Mouse (Mus musculus) kidney, postnatal 0 days (tissue): Measurements from ENCODE around the gene Cxcl3. TPM values are rescaled to one million over a fixed set of nuclear protein-coding genes. Genes with fewer than 3 reads are reported as not detected.

ENCODE experiments used
- ATAC-seq: fragments of 200-750 bp; cut with Nextera tagmentation; replicated peaks from 2 replicates; pipeline ENCODE4 v1.8.0; 2017; ENCODE audit warnings: low read depth, moderate number of reproducible peaks, moderate TSS enrichment, moderate library complexity; ENCODE audit not compliant: low FRiP score
- DNase-seq: peaks from one replicate; pipeline ENCODE4 v3.0.0-alpha.2; 2016; ENCODE audit warnings: low spot score
- H3K27ac ChIP-seq: fragments of 300-500 bp; sonication (generic); 2 replicates; pipeline ENCODE4 v1.5.1; 2014; ENCODE audit warnings: mild to moderate bottlenecking
- H3K27me3 ChIP-seq: fragments of 300-500 bp; sonication (generic); 2 replicates; pipeline ENCODE4 v1.6.1; 2014; ENCODE audit warnings: low read length, mixed read lengths; ENCODE audit not compliant: insufficient read depth
- H3K36me3 ChIP-seq: fragments of 300-500 bp; sonication (generic); 2 replicates; pipeline ENCODE4 v1.6.1; 2014; ENCODE audit warnings: low read length, mixed read lengths; ENCODE audit not compliant: insufficient read depth
- H3K4me1 ChIP-seq: fragments of 300-500 bp; sonication (generic); replicated peaks from 2 replicates; pipeline ENCODE4 v1.6.1; 2014; ENCODE audit warnings: antibody characterized with exemption, low read length, mixed read lengths; ENCODE audit not compliant: insufficient read depth
- H3K4me2 ChIP-seq: fragments of 300-500 bp; sonication (generic); 2 replicates; pipeline ENCODE4 v1.6.1; 2014; ENCODE audit warnings: mild to moderate bottlenecking, low read length, moderate library complexity, mixed read lengths
- H3K4me3 ChIP-seq: fragments of 300-500 bp; sonication (generic); replicated peaks from 2 replicates; pipeline ENCODE4 v1.5.1; 2014; ENCODE audit warnings: low read depth, low read length
- H3K9ac ChIP-seq: fragments of 300-500 bp; sonication (generic); 2 replicates; pipeline ENCODE4 v1.6.1; 2014; ENCODE audit warnings: low read depth, low read length
- H3K9me3 ChIP-seq: fragments of 300-500 bp; sonication (generic); replicated peaks from 2 replicates; pipeline ENCODE4 v1.6.1; 2016; ENCODE audit warnings: low read length, inconsistent platforms, mixed read lengths
- CTCF ChIP-seq: IDR thresholded peaks from 2 replicates; pipeline ENCODE4 v1.5.1; 2016; ENCODE audit warnings: antibody characterized with exemption, low read depth, mild to moderate bottlenecking, moderate library complexity
- WGBS: fragments of 180-500 bp; shearing (Covaris S2); extraction: QIAGEN DNeasy Blood & Tissue Kit; methylation state at CpG from one replicate; pipeline ENCODE4 v1.1.7; 2014; 5-methylcytosine and 5-hydroxymethylcytosine counted together
- polyA plus RNA-seq: library from polyadenylated mRNA; unstranded; fragments of >200 nt; fragmentation: Nextera tagmentation; extraction: Ambion mirVana; gene quantifications from 2 replicates; pipeline ENCODE4 v1.2.1, GENCODE M21; 2015

Cxcl3 gene
- polyA plus RNA-seq, 1 experiment from 2014 or later = 0.12 TPM

GRCm38 (mm10) chr5:90760303-90760702 lies 25.6 kb upstream of the Cxcl3 start:
- Histone ChIP-seq H3K9ac (no peak overlapping the region), H3K9me3 (no peaks in the 10 kb centered on the region), H3K27me3 (peaks cover 6% of the 10 kb centered on the region), H3K27ac (no peak overlapping the region), H3K4me3 (no peak overlapping the region), H3K4me2 (no peak overlapping the region), H3K4me1 (peaks cover 12% of the 10 kb centered on the region; the same call in 1 of the 2 replicates), H3K36me3 (no peaks in the 10 kb centered on the region)
- no peak for ATAC-seq
- DNase-seq = no peak
- no peak for TF ChIP-seq CTCF
- 59% methylated on average over 4 of the region's 4 CpGs for WGBS

GRCm38 (mm10) chr5:90760844-90761243 lies 25.1 kb upstream of the Cxcl3 start:
- TF ChIP-seq CTCF = no peak
- Histone ChIP-seq H3K4me1 (peaks cover 12% of the 10 kb centered on the region; the same call in 1 of the 2 replicates), H3K4me3 (no peak overlapping the region), H3K27ac (no peak overlapping the region), H3K36me3 (no peaks in the 10 kb centered on the region), H3K4me2 (no peak overlapping the region), H3K27me3 (peaks cover 6% of the 10 kb centered on the region), H3K9ac (no peak overlapping the region), H3K9me3 (no peaks in the 10 kb centered on the region)
- WGBS = 90% methylated on average over 2 of the region's 2 CpGs
- no peak for ATAC-seq
- no peak for DNase-seq

DNA sequence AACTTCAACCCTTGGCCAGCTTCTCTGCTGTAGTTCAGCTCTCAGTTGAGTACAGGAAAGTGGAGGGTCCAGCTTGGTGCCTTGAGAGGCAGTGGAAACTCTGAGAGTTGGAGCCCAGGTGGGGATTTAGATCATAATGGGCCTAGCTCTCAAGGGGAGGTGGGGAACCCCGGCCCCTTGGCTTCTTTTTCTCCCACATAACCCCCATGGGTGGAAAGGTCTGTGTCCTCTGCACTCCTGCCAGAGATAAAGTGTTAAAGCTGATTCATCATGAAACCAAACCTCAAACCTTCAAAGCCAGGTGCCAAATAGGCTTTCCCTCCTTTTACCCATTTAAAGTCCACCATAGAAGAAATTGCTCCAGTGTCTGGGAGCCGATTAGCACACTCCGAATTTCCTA lies 24.1 kb upstream of the Cxcl3 start:
- no peak overlapping the region for H3K4me2 ChIP-seq
- no peak for DNase-seq
- peaks cover 12% of the 10 kb centered on the region; the same call in 1 of the 2 replicates for H3K4me1 ChIP-seq
- H3K4me3 ChIP-seq = no peak overlapping the region
- no peaks in the 10 kb centered on the region for H3K9me3 ChIP-seq
- WGBS = 82% methylated on average over 3 of the region's 3 CpGs
- TF ChIP-seq CTCF = no peak
- peaks cover 6% of the 10 kb centered on the region for H3K27me3 ChIP-seq
- H3K36me3 ChIP-seq = no peaks in the 10 kb centered on the region
- no peak for ATAC-seq
- H3K27ac ChIP-seq = no peak overlapping the region
- no peak overlapping the region for H3K9ac ChIP-seq

DNA sequence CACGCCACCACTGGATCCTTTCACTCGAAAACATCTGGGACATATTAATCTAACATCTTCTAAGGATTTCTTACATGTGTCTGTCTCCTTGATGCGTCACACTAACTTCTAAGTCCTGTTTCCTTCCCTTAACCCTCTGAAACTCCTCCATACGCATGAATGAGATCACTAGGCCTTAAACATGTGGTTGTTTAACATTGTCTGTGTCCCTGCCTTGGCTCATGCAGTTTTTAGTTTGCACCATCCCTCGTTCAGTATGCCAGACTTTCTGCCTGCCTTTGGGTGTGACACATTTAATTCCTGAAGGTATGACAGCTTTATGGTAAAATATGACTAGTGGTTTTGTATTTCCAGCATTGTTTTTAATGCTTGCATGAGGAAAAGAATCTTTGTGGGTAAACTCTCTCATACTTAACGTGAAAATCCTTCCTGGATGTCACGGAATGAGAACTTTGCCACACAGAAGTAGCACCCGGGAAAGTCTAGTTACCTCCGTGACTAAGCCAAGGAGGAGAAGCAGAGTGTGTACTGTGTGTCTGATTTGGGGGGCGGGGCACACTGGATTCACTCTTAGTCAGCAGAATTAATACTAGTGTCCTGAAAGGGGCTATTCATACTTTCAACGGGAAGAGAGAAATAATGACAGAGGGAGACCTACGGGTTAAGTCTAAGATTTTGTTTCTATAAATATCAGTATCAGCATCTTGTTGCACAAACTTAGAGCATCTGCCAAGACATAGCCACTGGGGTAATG lies 21.8 kb upstream of the Cxcl3 start:
- no peak overlapping the region for H3K4me3 ChIP-seq
- H3K9ac ChIP-seq = no peak overlapping the region
- 78% methylated on average over 12 of the region's 12 CpGs for WGBS
- no peak overlapping the region for H3K4me2 ChIP-seq
- ATAC-seq = no peak
- peaks cover 4% of the 10 kb centered on the region; the same call in 1 of the 2 replicates for H3K4me1 ChIP-seq
- TF ChIP-seq CTCF = no peak
- no peaks in the 10 kb centered on the region for H3K9me3 ChIP-seq
- DNase-seq = no peak
- no peak overlapping the region for H3K27ac ChIP-seq
- H3K27me3 ChIP-seq = peaks cover 5% of the 10 kb centered on the region
- H3K36me3 ChIP-seq = no peaks in the 10 kb centered on the region

DNA sequence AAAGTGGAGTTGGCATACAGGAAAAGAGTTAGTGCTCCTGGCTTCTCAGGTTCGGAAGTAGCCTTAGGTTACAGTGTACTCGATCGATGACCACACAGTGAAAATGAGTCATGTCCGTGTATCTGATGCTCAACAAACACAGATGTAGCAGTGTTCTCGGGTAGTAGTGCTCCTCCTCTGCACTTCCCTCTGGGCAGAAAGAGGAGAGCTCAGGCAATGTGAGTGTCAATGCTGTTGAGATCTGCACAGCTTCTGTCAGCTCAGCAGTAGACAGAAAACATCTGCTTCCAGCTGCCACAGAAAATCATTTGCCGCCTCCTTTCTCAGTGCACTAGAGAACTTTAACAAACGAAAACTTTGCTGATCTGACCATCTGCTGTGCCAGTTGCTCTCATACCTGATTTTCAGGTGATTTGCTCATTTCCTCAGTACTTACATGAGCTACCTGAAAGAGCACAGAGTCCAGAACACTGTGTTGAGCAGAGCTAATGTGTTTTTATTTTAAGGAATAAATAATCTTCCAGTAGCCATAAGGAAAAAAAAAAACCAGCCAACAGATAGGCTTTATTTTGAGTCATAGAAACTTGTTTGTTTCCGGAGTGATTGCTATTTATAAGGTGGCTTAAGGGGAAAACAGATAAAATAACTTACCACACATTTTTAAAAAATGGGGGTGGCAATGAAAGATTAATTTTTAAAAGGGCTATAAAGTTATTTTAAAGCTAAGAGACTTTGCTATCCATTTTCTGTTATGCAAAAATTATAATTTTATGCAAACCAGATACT lies 19.9 kb upstream of the Cxcl3 start:
- Histone ChIP-seq H3K9ac (no peak overlapping the region), H3K4me2 (no peak overlapping the region), H3K36me3 (no peaks in the 10 kb centered on the region), H3K27ac (no peak overlapping the region), H3K4me1 (no peaks in the 10 kb centered on the region), H3K27me3 (no peaks in the 10 kb centered on the region), H3K4me3 (no peak overlapping the region), H3K9me3 (no peaks in the 10 kb centered on the region)
- 28% methylated on average over 8 of the region's 8 CpGs for WGBS
- no peak for TF ChIP-seq CTCF
- ATAC-seq = no peak
- DNase-seq = peak; percentile 47

DNA sequence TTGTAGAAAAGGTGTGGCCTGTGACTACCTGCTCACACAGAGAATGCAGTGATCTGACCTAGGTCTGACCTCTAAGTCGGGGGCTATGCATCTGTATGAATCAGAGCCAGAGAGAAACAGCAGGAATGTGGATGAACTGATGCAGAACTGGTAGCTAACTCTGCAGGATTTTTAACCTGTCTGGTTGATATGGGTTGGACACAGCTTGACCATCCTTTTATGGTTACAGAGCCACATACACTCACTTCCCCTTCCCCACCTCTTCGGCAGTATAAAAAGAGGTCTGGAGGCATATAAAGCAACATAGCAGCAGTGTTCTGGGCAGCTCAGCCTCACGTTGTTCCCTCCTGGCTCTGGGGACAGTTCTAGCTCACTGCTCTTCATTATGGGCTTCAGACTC lies 17.7 kb upstream of the Cxcl3 start, which contains the start of gene Ppbp:
Ppbp (plus strand) TSS at position 301 of the 400 bp plus-strand sequence.
- Histone ChIP-seq H3K4me2 (no peak within 1 kb of the TSS), H3K27me3 (no peaks in the 10 kb centered on the region), H3K27ac (no peak within 1 kb of the TSS), H3K4me1 (no peaks in the 10 kb centered on the region), H3K4me3 (no peak within 1 kb of the TSS), H3K36me3 (no peaks in the 10 kb centered on the region), H3K9me3 (no peaks in the 10 kb centered on the region), H3K9ac (no peak within 1 kb of the TSS)
- TF ChIP-seq CTCF = no peak
- ATAC-seq (no peak), DNase-seq (no peak)
- whole genome bisulfite sequencing = 39% methylated on average over 3 of the region's 3 CpGs
